Mouse (Mus musculus) kidney, postnatal 0 days (tissue): ENCODE results near the gene Ppp2r1a. TPM values are rescaled to one million over a fixed set of nuclear protein-coding genes. Genes with fewer than 3 reads are reported as not detected.
A peak's percentile ranks its signal among the peaks of the same experiment; 100 is the strongest.

Experiments used
- ATAC-seq: fragments of 200-750 bp; cut with Nextera tagmentation; replicated peaks from 2 replicates; pipeline ENCODE4 v1.8.0; 2017; ENCODE audit warnings: low read depth, moderate number of reproducible peaks, moderate TSS enrichment, moderate library complexity; ENCODE audit not compliant: low FRiP score
- DNase-seq: peaks from one replicate; pipeline ENCODE4 v3.0.0-alpha.2; 2016; ENCODE audit warnings: low spot score
- H3K27ac ChIP-seq: fragments of 300-500 bp; sonication (generic); 2 replicates; pipeline ENCODE4 v1.5.1; 2014; ENCODE audit warnings: mild to moderate bottlenecking
- H3K27me3 ChIP-seq: fragments of 300-500 bp; sonication (generic); 2 replicates; pipeline ENCODE4 v1.6.1; 2014; ENCODE audit warnings: low read length, mixed read lengths; ENCODE audit not compliant: insufficient read depth
- H3K36me3 ChIP-seq: fragments of 300-500 bp; sonication (generic); 2 replicates; pipeline ENCODE4 v1.6.1; 2014; ENCODE audit warnings: low read length, mixed read lengths; ENCODE audit not compliant: insufficient read depth
- H3K4me1 ChIP-seq: fragments of 300-500 bp; sonication (generic); replicated peaks from 2 replicates; pipeline ENCODE4 v1.6.1; 2014; ENCODE audit warnings: antibody characterized with exemption, low read length, mixed read lengths; ENCODE audit not compliant: insufficient read depth
- H3K4me2 ChIP-seq: fragments of 300-500 bp; sonication (generic); 2 replicates; pipeline ENCODE4 v1.6.1; 2014; ENCODE audit warnings: mild to moderate bottlenecking, low read length, moderate library complexity, mixed read lengths
- H3K4me3 ChIP-seq: fragments of 300-500 bp; sonication (generic); replicated peaks from 2 replicates; pipeline ENCODE4 v1.5.1; 2014; ENCODE audit warnings: low read depth, low read length
- H3K9ac ChIP-seq: fragments of 300-500 bp; sonication (generic); 2 replicates; pipeline ENCODE4 v1.6.1; 2014; ENCODE audit warnings: low read depth, low read length
- H3K9me3 ChIP-seq: fragments of 300-500 bp; sonication (generic); replicated peaks from 2 replicates; pipeline ENCODE4 v1.6.1; 2016; ENCODE audit warnings: low read length, inconsistent platforms, mixed read lengths
- CTCF ChIP-seq: IDR thresholded peaks from 2 replicates; pipeline ENCODE4 v1.5.1; 2016; ENCODE audit warnings: antibody characterized with exemption, low read depth, mild to moderate bottlenecking, moderate library complexity
- WGBS: fragments of 180-500 bp; shearing (Covaris S2); extraction: QIAGEN DNeasy Blood & Tissue Kit; methylation state at CpG from one replicate; pipeline ENCODE4 v1.1.7; 2014; 5-methylcytosine and 5-hydroxymethylcytosine counted together
- polyA plus RNA-seq: library from polyadenylated mRNA; unstranded; fragments of >200 nt; fragmentation: Nextera tagmentation; extraction: Ambion mirVana; gene quantifications from 2 replicates; pipeline ENCODE4 v1.2.1, GENCODE M21; 2015

The Ppp2r1a gene
- polyA plus RNA-seq = 315 and 339 TPM in 2 replicates

DNA sequence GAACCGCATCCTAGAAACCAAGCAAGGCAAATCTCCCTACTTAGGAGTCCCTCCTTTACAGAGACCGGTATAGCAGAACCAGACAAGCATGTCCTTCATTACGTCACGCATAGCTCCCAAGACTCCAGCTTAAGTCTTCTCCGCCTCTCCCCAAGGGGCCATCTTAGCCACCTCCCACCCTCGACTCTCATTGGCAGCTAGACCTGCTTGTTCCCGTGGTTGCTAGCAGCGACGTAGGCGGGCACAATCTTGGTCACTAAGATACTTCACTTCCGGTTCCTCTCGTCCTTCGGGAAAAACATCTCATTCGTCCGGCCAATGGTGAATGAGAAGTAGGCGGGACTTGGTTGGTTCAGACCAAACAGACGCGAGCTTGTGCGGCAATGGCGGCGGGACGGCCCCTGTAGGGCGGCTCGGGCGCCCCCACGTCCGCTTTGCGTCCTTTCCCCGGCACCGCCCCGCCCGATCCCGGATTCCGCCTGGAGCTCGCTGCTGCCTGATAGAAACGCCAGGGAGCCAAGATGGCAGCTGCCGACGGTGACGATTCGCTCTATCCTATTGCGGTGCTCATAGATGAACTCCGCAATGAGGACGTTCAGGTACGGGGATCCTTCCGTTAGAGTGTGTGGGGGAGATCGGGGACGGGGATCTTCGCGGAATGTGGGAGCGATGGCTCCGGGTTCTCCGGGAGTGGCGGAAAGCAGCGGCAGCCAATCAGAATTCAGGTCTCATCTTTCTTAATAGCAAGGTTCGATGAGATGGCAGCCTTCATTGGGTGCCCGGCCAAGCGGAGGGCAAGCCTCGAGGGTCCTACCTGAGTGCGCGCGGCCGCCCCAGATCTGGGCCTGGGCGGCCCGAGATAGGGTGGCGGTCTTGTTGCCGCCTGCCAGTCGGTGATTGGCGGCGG, at the start of gene Ppp2r1a:
Gene Ppp2r1a, plus strand, starts transcription at position 327 of the 907 bp plus-strand sequence.
- Histone ChIP-seq H3K9me3 (no peaks in the 10 kb centered on the region), H3K9ac (peak within 1 kb of the TSS; percentile 71), H3K27ac (peak within 1 kb of the TSS; percentile 95), H3K36me3 (no peaks in the 10 kb centered on the region), H3K4me1 (peaks cover 3% of the 10 kb centered on the region), H3K4me2 (peak within 1 kb of the TSS; percentile 72), H3K27me3 (no peaks in the 10 kb centered on the region), H3K4me3 (peak within 1 kb of the TSS; percentile 53)
- DNase-seq (peak; percentile 100), ATAC-seq (peak; percentile 99)
- TF ChIP-seq CTCF = no peak
- under 1% methylated on average over 67 of the region's 69 CpGs for WGBS

DNA sequence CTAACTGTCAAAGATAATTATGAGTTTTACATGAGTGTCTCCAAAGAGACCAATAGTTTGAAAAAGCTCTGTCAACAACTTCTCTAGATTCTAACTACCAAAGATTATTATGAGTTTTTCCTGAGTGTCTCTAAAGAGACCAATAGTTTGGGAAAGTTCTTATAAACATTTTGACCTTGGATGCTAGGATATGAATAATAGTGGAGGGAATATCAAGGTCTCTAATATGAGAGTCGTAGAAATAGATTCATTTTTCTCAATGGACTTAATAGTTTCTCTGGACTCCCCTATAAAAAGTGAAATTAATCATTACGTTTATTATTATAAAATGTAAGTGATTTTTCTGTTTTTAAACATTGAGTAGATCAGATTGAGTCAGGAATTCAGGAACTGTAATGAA, 40.1 kb upstream of the Ppp2r1a start, which contains the start of gene Vmn1r231:
Gene Vmn1r231, minus strand, starts transcription at position 101 of the 400 bp plus-strand sequence.
- Histone ChIP-seq H3K9ac (no peak within 1 kb of the TSS), H3K27ac (no peak within 1 kb of the TSS), H3K4me2 (no peak within 1 kb of the TSS), H3K4me1 (no peaks in the 10 kb centered on the region), H3K4me3 (no peak within 1 kb of the TSS), H3K27me3 (no peaks in the 10 kb centered on the region), H3K36me3 (no peaks in the 10 kb centered on the region), H3K9me3 (no peaks in the 10 kb centered on the region)
- 56% methylated on average over 2 of the region's 2 CpGs for whole genome bisulfite sequencing
- ATAC-seq (no peak), DNase-seq (no peak)
- TF ChIP-seq CTCF = no peak

DNA sequence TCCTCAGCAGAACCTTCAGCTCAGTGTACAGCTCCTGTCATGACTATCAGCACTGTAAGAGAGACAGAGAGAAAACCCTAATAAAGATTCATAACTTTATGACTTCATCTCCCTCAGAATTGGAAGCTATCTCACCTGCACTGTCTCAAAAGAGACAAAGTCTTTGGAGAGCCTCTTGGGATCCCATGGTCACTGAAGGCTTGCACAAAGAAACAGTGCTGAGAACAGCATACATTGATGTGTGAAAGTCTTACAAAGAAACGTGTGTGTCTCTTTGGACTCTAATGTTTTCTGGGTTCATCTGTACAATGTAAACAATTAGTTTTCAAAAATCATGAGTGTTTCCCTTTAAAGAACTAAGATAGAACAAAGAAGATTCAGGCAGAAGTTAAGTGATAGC, 25.5 kb upstream of the Ppp2r1a start, which contains the start of gene Vmn1r232:
Gene Vmn1r232, minus strand, starts transcription at position 101 of the 400 bp plus-strand sequence.
- H3K9ac ChIP-seq = no peak within 1 kb of the TSS
- TF ChIP-seq CTCF = no peak
- no peaks in the 10 kb centered on the region for H3K9me3 ChIP-seq
- H3K4me2 ChIP-seq = no peak within 1 kb of the TSS
- DNase-seq = no peak
- 32% methylated on average over 1 of the region's 1 CpGs for WGBS
- H3K4me1 ChIP-seq = no peaks in the 10 kb centered on the region
- ATAC-seq = no peak
- no peak within 1 kb of the TSS for H3K27ac ChIP-seq
- no peak within 1 kb of the TSS for H3K4me3 ChIP-seq
- no peaks in the 10 kb centered on the region for H3K27me3 ChIP-seq
- H3K36me3 ChIP-seq = no peaks in the 10 kb centered on the region

DNA sequence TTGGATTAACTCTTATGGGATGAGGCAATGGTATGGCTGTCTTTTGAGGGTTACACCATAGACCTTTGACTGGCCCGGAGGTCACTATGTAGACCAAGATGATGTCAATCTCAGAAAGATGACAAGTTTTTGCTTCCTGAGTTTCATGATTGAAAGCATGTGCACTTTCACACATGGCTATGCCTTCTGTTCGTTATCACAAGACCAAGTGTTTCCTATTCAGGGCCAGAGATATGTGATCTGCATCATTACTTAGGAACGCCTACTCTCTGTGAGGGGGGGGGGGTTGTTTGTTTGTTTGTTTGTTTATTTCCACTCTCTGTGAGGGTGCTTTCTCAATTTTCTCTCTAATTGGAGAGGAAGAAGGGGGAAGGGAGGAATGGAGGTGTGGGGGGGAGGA, 885 bp upstream of the Ppp2r1a start:
- peak; percentile 11 for DNase-seq
- Histone ChIP-seq H3K36me3 (no peaks in the 10 kb centered on the region), H3K9ac (peak overlapping the region; percentile 53), H3K4me3 (peak overlapping the region; percentile 47), H3K9me3 (no peaks in the 10 kb centered on the region), H3K4me2 (peak overlapping the region; percentile 50), H3K4me1 (peaks cover 3% of the 10 kb centered on the region), H3K27me3 (no peaks in the 10 kb centered on the region), H3K27ac (peak overlapping the region; percentile 93)
- ATAC-seq = no peak
- no peak for TF ChIP-seq CTCF
- 51% methylated on average over 3 of the region's 3 CpGs for WGBS

DNA sequence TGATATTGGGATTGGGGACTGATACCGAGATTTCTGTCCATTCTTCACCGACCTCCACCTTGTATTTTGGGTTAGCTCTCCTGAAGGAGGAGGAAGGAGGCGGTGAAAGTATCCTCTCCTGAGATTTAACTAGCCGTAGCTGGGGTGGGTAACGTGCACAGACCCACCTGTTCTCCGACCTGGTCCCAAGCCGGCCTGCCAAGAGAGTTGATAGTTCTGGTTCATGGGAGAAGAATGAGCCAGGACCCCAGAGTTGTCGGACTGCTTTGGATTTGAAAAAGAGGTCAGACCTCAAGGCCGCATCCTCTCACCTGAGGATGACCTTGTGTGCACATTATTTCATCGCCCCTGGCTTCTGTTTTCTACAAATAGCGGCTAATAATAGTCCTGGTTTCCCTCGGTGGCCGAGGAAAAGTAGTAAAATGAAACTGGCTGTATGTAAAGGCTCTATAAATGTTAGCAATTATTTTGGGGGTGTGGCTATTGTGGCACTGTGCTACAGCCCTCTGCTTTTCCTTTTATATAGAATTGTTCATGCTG, 985 bp downstream of the Ppp2r1a start:
- Histone ChIP-seq H3K9me3 (no peaks in the 10 kb centered on the region), H3K4me3 (peak overlapping the region; percentile 53), H3K4me1 (peaks cover 3% of the 10 kb centered on the region), H3K4me2 (peak overlapping the region; percentile 72), H3K9ac (peak overlapping the region; percentile 71), H3K36me3 (0 out of 2 replicates have a peak, but pooled peaks cover under 1% of the 10 kb centered on the region), H3K27ac (peak overlapping the region; percentile 95), H3K27me3 (no peaks in the 10 kb centered on the region)
- ATAC-seq (no peak), DNase-seq (peak; percentile 22)
- TF ChIP-seq CTCF = no peak
- WGBS = 0% methylated on average over 13 of the region's 13 CpGs

DNA sequence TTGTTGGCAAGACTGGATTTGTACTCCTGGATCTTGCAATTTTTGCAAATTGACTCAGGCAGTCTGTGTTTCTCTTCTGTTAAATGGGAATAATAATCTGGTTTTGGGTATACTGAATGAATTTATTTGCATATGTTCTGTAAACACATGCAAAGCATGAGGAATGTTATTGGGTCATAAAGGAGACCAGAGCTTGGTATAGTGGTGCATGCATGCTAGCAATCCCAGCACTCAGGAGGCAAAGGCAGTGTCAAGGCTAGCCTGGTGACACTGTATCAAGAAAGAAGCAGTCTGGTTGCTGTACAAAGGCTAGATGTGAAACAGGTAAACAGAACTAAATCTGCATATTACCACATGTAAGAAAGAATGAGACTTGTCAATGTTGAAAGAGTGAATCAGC, 1.5 kb downstream of the Ppp2r1a start:
- Histone ChIP-seq H3K9me3 (no peaks in the 10 kb centered on the region), H3K4me1 (peaks cover 3% of the 10 kb centered on the region), H3K27me3 (no peaks in the 10 kb centered on the region), H3K4me3 (peak overlapping the region; percentile 53), H3K27ac (no peak overlapping the region), H3K9ac (peak overlapping the region; percentile 71), H3K4me2 (peak overlapping the region; percentile 72), H3K36me3 (0 out of 2 replicates have a peak, but pooled peaks cover 4% of the 10 kb centered on the region)
- no peak for DNase-seq
- TF ChIP-seq CTCF = no peak
- ATAC-seq = no peak
